Mouse (Mus musculus) CH12F3 (cell line): Measurements from ENCODE around the gene Sh3tc1.

Source experiments
- in situ Hi-C: fragments of 300-500 bp; cut with MboI; formaldehyde crosslinking; loops from 2 replicates; pipeline ENCODE4 v1.14.3; 2020; ENCODE audit warnings: low sequenced_read_pairs

The Sh3tc1 gene

GRCm38 (mm10) chr5:35722654-35723053 lies 17.1 kb downstream of the Sh3tc1 start:
- in situ Hi-C loops, result no loop called here

GRCm38 (mm10) chr5:35721933-35722332 lies 17.9 kb downstream of the Sh3tc1 start:
- in situ Hi-C loops, result no loop called here

- in situ Hi-C loops, result loop anchor here (10.0 kb wide), 1 partner anchor 125 kb away; no protein-coding TSS in a partner anchor
Measured at GRCm38 (mm10) chr5:35719880-35720279, 19.9 kb downstream of the Sh3tc1 start.

GRCm38 (mm10) chr5:35719343-35719742 lies 20.4 kb downstream of the Sh3tc1 start:
- in situ Hi-C loops, result loop anchor here (10.0 kb wide), 1 partner anchor 125 kb away; no protein-coding TSS in a partner anchor

- in situ Hi-C loops, result loop anchor here (10.0 kb wide), 1 partner anchor 124 kb away; no protein-coding TSS in a partner anchor
Measured at GRCm38 (mm10) chr5:35718817-35719216, 21.0 kb downstream of the Sh3tc1 start.

- in situ Hi-C loops, result loop anchor here (10.0 kb wide), 1 partner anchor 123 kb away; no protein-coding TSS in a partner anchor
Measured at GRCm38 (mm10) chr5:35717946-35718345, 21.8 kb downstream of the Sh3tc1 start.

GRCm38 (mm10) chr5:35717455-35717854 lies 22.3 kb downstream of the Sh3tc1 start:
- in situ Hi-C loops, result loop anchor here (10.0 kb wide), 1 partner anchor 123 kb away; no protein-coding TSS in a partner anchor

GRCm38 (mm10) chr5:35713649-35714354 lies 26.0 kb downstream of the Sh3tc1 start:
- in situ Hi-C loops, result loop anchor here (10.0 kb wide), 1 partner anchor 119 kb away; no protein-coding TSS in a partner anchor

- in situ Hi-C loops, result loop anchor here (10.0 kb wide), 1 partner anchor 118 kb away; no protein-coding TSS in a partner anchor
Measured at GRCm38 (mm10) chr5:35712517-35712916, 27.3 kb downstream of the Sh3tc1 start.

GRCm38 (mm10) chr5:35710931-35711330 lies 28.9 kb downstream of the Sh3tc1 start:
- in situ Hi-C loops, result loop anchor here (10.0 kb wide), 1 partner anchor 116 kb away; no protein-coding TSS in a partner anchor

GRCm38 (mm10) chr5:35710481-35710880 lies 29.3 kb downstream of the Sh3tc1 start:
- in situ Hi-C loops, result loop anchor here (10.0 kb wide), 1 partner anchor 116 kb away; no protein-coding TSS in a partner anchor

- in situ Hi-C loops, result no loop called here
Measured at GRCm38 (mm10) chr5:35705411-35705810, 34.4 kb downstream of the Sh3tc1 start.

GRCm38 (mm10) chr5:35703814-35704213 lies 36.0 kb downstream of the Sh3tc1 start:
- in situ Hi-C loops, result no loop called here

- in situ Hi-C loops, result no loop called here
Measured at GRCm38 (mm10) chr5:35703183-35703582, 36.6 kb downstream of the Sh3tc1 start.

- in situ Hi-C loops, result no loop called here
Measured at GRCm38 (mm10) chr5:35702582-35703140, 37.1 kb downstream of the Sh3tc1 start.

GRCm38 (mm10) chr5:35701042-35701441 lies 38.7 kb downstream of the Sh3tc1 start:
- in situ Hi-C loops, result no loop called here

- in situ Hi-C loops, result no loop called here
Measured at GRCm38 (mm10) chr5:35695815-35696214, 44.0 kb downstream of the Sh3tc1 start.

GRCm38 (mm10) chr5:35693638-35694037 lies 46.1 kb downstream of the Sh3tc1 start:
- in situ Hi-C loops, result no loop called here

GRCm38 (mm10) chr5:35691246-35691645 lies 48.5 kb downstream of the Sh3tc1 start:
- in situ Hi-C loops, result no loop called here

- in situ Hi-C loops, result no loop called here
Measured at GRCm38 (mm10) chr5:35690485-35691165, 49.2 kb downstream of the Sh3tc1 start.

- in situ Hi-C loops, result no loop called here
Measured at GRCm38 (mm10) chr5:35689374-35689773, 50.4 kb downstream of the Sh3tc1 start.
